Mouse (Mus musculus): ENCODE results near the gene Nrm. TPM values are rescaled to one million over a fixed set of nuclear protein-coding genes. Genes with fewer than 3 reads are reported as not detected.
A peak's percentile ranks its signal among the peaks of the same experiment; 100 is the strongest.

Nrm gene
- polyA plus RNA-seq, 1 experiment from 2014 or later: 65.7 TPM

GRCm38 (mm10) chr17:35897644-35898573, 36.8 kb downstream of the Nrm start:
- Histone ChIP-seq H3K4me2 (peak overlapping the region; percentile 88), H3K36me3 (peaks cover 67% of the 10 kb centered on the region), H3K4me3 (replicated peaks) (peak overlapping the region; percentile 79), H3K27ac (peak overlapping the region; percentile 89), H3K27me3 (no peaks in the 10 kb centered on the region), H3K9ac (peak overlapping the region; percentile 45), H3K4me1 (peaks cover 25% of the 10 kb centered on the region), H3K9me3 (replicated peaks) (no peaks in the 10 kb centered on the region)
- peak; percentile 63 for ATAC-seq (replicated peaks; ENCODE audit: low FRiP score)
- 39% methylated on average over 23 of the region's 23 CpGs for WGBS

- WGBS: 89% methylated on average over 3 of the region's 3 CpGs
- no peak for ATAC-seq (replicated peaks; ENCODE audit: low FRiP score)
These were observed 39.5 kb downstream of the Nrm start for GRCm38 (mm10) chr17:35900636-35901035.

GRCm38 (mm10) chr17:35903343-35903991, 42.3 kb downstream of the Nrm start:
- WGBS: 83% methylated on average over 9 of the region's 9 CpGs
- ATAC-seq (replicated peaks; ENCODE audit: low FRiP score): no peak
- Histone ChIP-seq H3K9ac (no peak overlapping the region), H3K27me3 (no peaks in the 10 kb centered on the region), H3K36me3 (peaks cover 97% of the 10 kb centered on the region), H3K4me3 (replicated peaks) (no peak overlapping the region), H3K9me3 (replicated peaks) (no peaks in the 10 kb centered on the region), H3K4me2 (no peak overlapping the region), H3K4me1 (peaks cover 14% of the 10 kb centered on the region), H3K27ac (0 out of 2 replicates have a peak overlapping the region, but pooled peaks have one; percentile 1)

More at GRCm38 (mm10) chr17:35900636-35901035, 39.5 kb downstream of the Nrm start:
- no peak overlapping the region for H3K9ac ChIP-seq
- no peak overlapping the region for H3K27ac ChIP-seq
- no peak overlapping the region for H3K4me2 ChIP-seq
- H3K4me1 ChIP-seq: peaks cover 30% of the 10 kb centered on the region
- H3K9me3 ChIP-seq (replicated peaks): no peaks in the 10 kb centered on the region
- no peak overlapping the region for H3K4me3 ChIP-seq (replicated peaks)
- H3K36me3 ChIP-seq: peaks cover 75% of the 10 kb centered on the region
- no peaks in the 10 kb centered on the region for H3K27me3 ChIP-seq

- Histone ChIP-seq H3K9me3 (replicated peaks) (no peaks in the 10 kb centered on the region), H3K27me3 (no peaks in the 10 kb centered on the region), H3K4me1 (peaks cover 19% of the 10 kb centered on the region), H3K4me3 (replicated peaks) (no peak overlapping the region), H3K4me2 (no peak overlapping the region), H3K9ac (no peak overlapping the region), H3K36me3 (peaks cover 96% of the 10 kb centered on the region), H3K27ac (0 out of 2 replicates have a peak overlapping the region, but pooled peaks have one; percentile 1)
- WGBS: 78% methylated on average over 4 of the region's 4 CpGs
- no peak for ATAC-seq (replicated peaks; ENCODE audit: low FRiP score)
These were observed 42.9 kb downstream of the Nrm start for GRCm38 (mm10) chr17:35903992-35904355.

GRCm38 (mm10) chr17:35905587-35905986, 44.5 kb downstream of the Nrm start:
- Histone ChIP-seq H3K4me1 (peaks cover 28% of the 10 kb centered on the region), H3K4me2 (no peak overlapping the region), H3K27me3 (no peaks in the 10 kb centered on the region), H3K36me3 (peaks cover 80% of the 10 kb centered on the region), H3K4me3 (replicated peaks) (no peak overlapping the region), H3K9me3 (replicated peaks) (no peaks in the 10 kb centered on the region), H3K9ac (no peak overlapping the region), H3K27ac (no peak overlapping the region)
- WGBS: 98% methylated on average over 1 of the region's 1 CpGs
- no peak for ATAC-seq (replicated peaks; ENCODE audit: low FRiP score)

GRCm38 (mm10) chr17:35907609-35908008, 46.5 kb downstream of the Nrm start:
- no peak for ATAC-seq (replicated peaks; ENCODE audit: low FRiP score)
- H3K4me2 ChIP-seq: no peak overlapping the region
- H3K27ac ChIP-seq: no peak overlapping the region
- peaks cover 79% of the 10 kb centered on the region for H3K36me3 ChIP-seq
- 85% methylated on average over 2 of the region's 2 CpGs for WGBS
- no peaks in the 10 kb centered on the region for H3K27me3 ChIP-seq
- H3K9ac ChIP-seq: no peak overlapping the region
- H3K9me3 ChIP-seq (replicated peaks): no peaks in the 10 kb centered on the region
- no peak overlapping the region for H3K4me3 ChIP-seq (replicated peaks)
- peaks cover 28% of the 10 kb centered on the region for H3K4me1 ChIP-seq

GRCm38 (mm10) chr17:35909186-35909918, 48.2 kb downstream of the Nrm start:
- WGBS: 16% methylated on average over 20 of the region's 20 CpGs
- H3K9ac ChIP-seq: peak overlapping the region; percentile 61
- peak overlapping the region; percentile 81 for H3K4me3 ChIP-seq (replicated peaks)
- H3K4me2 ChIP-seq: peak overlapping the region; percentile 77
- H3K9me3 ChIP-seq (replicated peaks): no peaks in the 10 kb centered on the region
- peaks cover 18% of the 10 kb centered on the region for H3K4me1 ChIP-seq
- H3K27me3 ChIP-seq: no peaks in the 10 kb centered on the region
- H3K27ac ChIP-seq: peak overlapping the region; percentile 82
- ATAC-seq (replicated peaks; ENCODE audit: low FRiP score): peak; percentile 53
- H3K36me3 ChIP-seq: peaks cover 79% of the 10 kb centered on the region

- WGBS: 3% methylated on average over 25 of the region's 25 CpGs
- peak within 1 kb of the TSS; percentile 82 for H3K27ac ChIP-seq
- H3K27me3 ChIP-seq: no peaks in the 10 kb centered on the region
- no peaks in the 10 kb centered on the region for H3K9me3 ChIP-seq (replicated peaks)
- peak; percentile 90 for ATAC-seq (replicated peaks; ENCODE audit: low FRiP score)
- H3K36me3 ChIP-seq: peaks cover 75% of the 10 kb centered on the region
- H3K4me3 ChIP-seq (replicated peaks): peak within 1 kb of the TSS; percentile 81
- peaks cover 21% of the 10 kb centered on the region for H3K4me1 ChIP-seq
- peak within 1 kb of the TSS; percentile 77 for H3K4me2 ChIP-seq
- H3K9ac ChIP-seq: peak within 1 kb of the TSS; percentile 61
These were observed 48.8 kb downstream of the Nrm start, which contains the start of gene Atat1 for GRCm38 (mm10) chr17:35909919-35910369. Atat1 (minus strand) TSS chr17:35910075.

- no peaks in the 10 kb centered on the region for H3K27me3 ChIP-seq
- no peak overlapping the region for H3K9ac ChIP-seq
- H3K9me3 ChIP-seq (replicated peaks): no peaks in the 10 kb centered on the region
- H3K4me2 ChIP-seq: peak overlapping the region; percentile 84
- no peak for ATAC-seq (replicated peaks; ENCODE audit: low FRiP score)
- H3K4me3 ChIP-seq (replicated peaks): peak overlapping the region; percentile 67
- no peak overlapping the region for H3K27ac ChIP-seq
- H3K36me3 ChIP-seq: peaks cover 39% of the 10 kb centered on the region
- H3K4me1 ChIP-seq: peaks cover 23% of the 10 kb centered on the region
- 86% methylated on average over 6 of the region's 6 CpGs for WGBS
These were observed 53.9 kb downstream of the Nrm start for GRCm38 (mm10) chr17:35914975-35915374.

Data from kidney, embryonic 15.5 days (tissue).